ENCODE assay signal across 16 mouse cellular contexts in genomic region chr13:37875919-37876318, GRCm38 (mm10).
A peak's percentile ranks its signal among the peaks of the same experiment; 100 is the strongest.
DNase-seq lines count a peak whose midpoint lies in the region; ATAC-seq and TF ChIP-seq lines count a peak whose summit lies in the region.
"Had no signal": no experiment of that assay in that cellular context is flagged by ENCODE, and none has a peak within 500 bp of the region (broad histone marks: within the 10 kb centered on the region; RNA-seq: fewer than 3 reads in every experiment).

No protein-coding gene starts in this region.

- no peaks in the 10 kb centered on the region for H3K9me3 ChIP-seq in intestine, embryonic 16.5 days (ENCODE audit: control insufficient read depth, low read length)
- H3K9me3 ChIP-seq in intestine, postnatal 0 days (ENCODE audit: control insufficient read depth), result no peaks in the 10 kb centered on the region
- no peaks in the 10 kb centered on the region for H3K9me3 ChIP-seq in kidney, postnatal 0 days (replicated peaks; ENCODE audit: low read length)
- no peaks in the 10 kb centered on the region for H3K9me3 ChIP-seq in liver, embryonic 11.5 days (ENCODE audit: control insufficient read depth, low read length)
- H3K9me3 ChIP-seq in liver, postnatal 0 days (ENCODE audit: low read length), result no peaks in the 10 kb centered on the region
- H3K9me3 ChIP-seq: embryonic facial prominence, embryonic 12.5 days; forebrain, embryonic 12.5 days had no signal

- ATAC-seq in intestine, embryonic 16.5 days, result no peak
- no peak for ATAC-seq in intestine, postnatal 0 days
- no peak for ATAC-seq in kidney, postnatal 0 days (replicated peaks; ENCODE audit: low FRiP score, low read depth)
- no peak for ATAC-seq in liver, embryonic 11.5 days (replicated peaks; ENCODE audit: low FRiP score)
- no peak for ATAC-seq in liver, postnatal 0 days
- ATAC-seq: CD4-positive, CD25-positive, alpha-beta regulatory T cell, adult 4 months; hindbrain, embryonic 16.5 days; Patski had no signal

- no peak for TF ChIP-seq EP300 in liver, postnatal 0 days (IDR thresholded peaks at IDR 0.05; ENCODE audit: low read depth)

- WGBS in intestine, embryonic 16.5 days, result 91% methylated on average over 2 of the region's 2 CpGs
- 72% methylated on average over 2 of the region's 2 CpGs for WGBS in intestine, postnatal 0 days
- WGBS in kidney, postnatal 0 days, result 63% methylated on average over 2 of the region's 2 CpGs
- 83% methylated on average over 2 of the region's 2 CpGs for WGBS in liver, embryonic 11.5 days
- 80% methylated on average over 2 of the region's 2 CpGs for WGBS in liver, postnatal 0 days (ENCODE audit: insufficient replicate concordance)

- H3K4me2 ChIP-seq in intestine, embryonic 16.5 days (ENCODE audit: low read depth, low read length), result no peak overlapping the region
- no peak overlapping the region for H3K4me2 ChIP-seq in intestine, postnatal 0 days (replicated peaks; ENCODE audit: low read depth)
- no peak overlapping the region for H3K4me2 ChIP-seq in kidney, postnatal 0 days (ENCODE audit: low read length)
- no peak overlapping the region for H3K4me2 ChIP-seq in liver, embryonic 11.5 days
- H3K4me2 ChIP-seq in liver, postnatal 0 days (ENCODE audit: low read depth, low read length), result no peak overlapping the region
- H3K4me2 ChIP-seq: embryonic facial prominence, embryonic 12.5 days; forebrain, embryonic 12.5 days had no signal

- TF ChIP-seq CTCF in intestine, postnatal 0 days (IDR thresholded peaks at IDR 0.05; ENCODE audit: low read depth), result no peak
- TF ChIP-seq CTCF in kidney, postnatal 0 days (IDR thresholded peaks at IDR 0.05; ENCODE audit: low read depth), result no peak
- no peak for TF ChIP-seq CTCF in liver, postnatal 0 days (IDR thresholded peaks at IDR 0.05; ENCODE audit: low read depth)

- H3K36me3 ChIP-seq in intestine, embryonic 16.5 days (ENCODE audit: control insufficient read depth, insufficient read depth, low read length), result no peaks in the 10 kb centered on the region
- no peaks in the 10 kb centered on the region for H3K36me3 ChIP-seq in intestine, postnatal 0 days (ENCODE audit: control insufficient read depth, insufficient read depth)
- H3K36me3 ChIP-seq in kidney, postnatal 0 days (ENCODE audit: insufficient read depth, low read length), result no peaks in the 10 kb centered on the region
- H3K36me3 ChIP-seq in liver, embryonic 11.5 days (ENCODE audit: control insufficient read depth, insufficient read depth, low read length), result no peaks in the 10 kb centered on the region
- no peaks in the 10 kb centered on the region for H3K36me3 ChIP-seq in liver, postnatal 0 days (replicated peaks; ENCODE audit: insufficient read depth, low read length)
- H3K36me3 ChIP-seq: embryonic facial prominence, embryonic 12.5 days; forebrain, embryonic 12.5 days had no signal

- no peak overlapping the region for H3K9ac ChIP-seq in intestine, embryonic 16.5 days (ENCODE audit: low read depth, low read length)
- no peak overlapping the region for H3K9ac ChIP-seq in intestine, postnatal 0 days (ENCODE audit: low read depth, low read length)
- no peak overlapping the region for H3K9ac ChIP-seq in kidney, postnatal 0 days (ENCODE audit: low read depth, low read length)
- 0 out of 2 replicates have a peak overlapping the region, but pooled peaks have one; percentile 36 for H3K9ac ChIP-seq in liver, embryonic 11.5 days (ENCODE audit: low read depth, low read length)
- H3K9ac ChIP-seq in liver, postnatal 0 days (replicated peaks), result no peak overlapping the region
- H3K9ac ChIP-seq: embryonic facial prominence, embryonic 12.5 days; forebrain, embryonic 12.5 days had no signal

- H3K27me3 ChIP-seq in intestine, embryonic 16.5 days (replicated peaks; ENCODE audit: control insufficient read depth, insufficient read depth, low read length), result no peaks in the 10 kb centered on the region
- no peaks in the 10 kb centered on the region for H3K27me3 ChIP-seq in intestine, postnatal 0 days (replicated peaks; ENCODE audit: control insufficient read depth, insufficient read depth, low read length)
- H3K27me3 ChIP-seq in kidney, postnatal 0 days (ENCODE audit: insufficient read depth, low read length), result no peaks in the 10 kb centered on the region
- no peaks in the 10 kb centered on the region for H3K27me3 ChIP-seq in liver, embryonic 11.5 days (replicated peaks; ENCODE audit: control insufficient read depth, insufficient read depth, low read length)
- H3K27me3 ChIP-seq in liver, postnatal 0 days (ENCODE audit: insufficient read depth, low read length), result no peaks in the 10 kb centered on the region
- H3K27me3 ChIP-seq: embryonic facial prominence, embryonic 12.5 days; forebrain, embryonic 12.5 days; Patski had no signal

- H3K4me1 ChIP-seq in intestine, embryonic 16.5 days (ENCODE audit: control insufficient read depth, insufficient read depth, low read length), result peaks cover 58% of the 10 kb centered on the region
- H3K4me1 ChIP-seq in intestine, postnatal 0 days (replicated peaks; ENCODE audit: control insufficient read depth, insufficient read depth, low read length), result peaks cover 20% of the 10 kb centered on the region
- H3K4me1 ChIP-seq in kidney, postnatal 0 days (replicated peaks; ENCODE audit: insufficient read depth, low read length), result peaks cover 17% of the 10 kb centered on the region; the same call in 1 of the 2 replicates
- H3K4me1 ChIP-seq in liver, embryonic 11.5 days (replicated peaks; ENCODE audit: control insufficient read depth, insufficient read depth, low read length), result peaks cover 87% of the 10 kb centered on the region
- peaks cover 84% of the 10 kb centered on the region for H3K4me1 ChIP-seq in liver, postnatal 0 days (ENCODE audit: insufficient read depth)

- 0 out of 2 replicates have a peak overlapping the region, but pooled peaks have one; percentile 30 for H3K27ac ChIP-seq in intestine, embryonic 16.5 days (ENCODE audit: low read length)
- no peak overlapping the region for H3K27ac ChIP-seq in intestine, postnatal 0 days (ENCODE audit: low read depth, low read length)
- 0 out of 2 replicates have a peak overlapping the region, but pooled peaks have one; percentile 48 for H3K27ac ChIP-seq in kidney, postnatal 0 days
- peak overlapping the region; percentile 62; the same call in 1 of the 2 replicates for H3K27ac ChIP-seq in liver, embryonic 11.5 days (ENCODE audit: low read depth, low read length)
- H3K27ac ChIP-seq in liver, postnatal 0 days (ENCODE audit: low read depth), result peak overlapping the region; percentile 75
- H3K27ac ChIP-seq: embryonic facial prominence, embryonic 12.5 days; forebrain, embryonic 12.5 days had no signal

- H3K4me3 ChIP-seq in intestine, embryonic 16.5 days (ENCODE audit: low read length), result no peak overlapping the region
- H3K4me3 ChIP-seq in intestine, postnatal 0 days (ENCODE audit: low read depth, low read length), result no peak overlapping the region
- no peak overlapping the region for H3K4me3 ChIP-seq in kidney, postnatal 0 days (replicated peaks; ENCODE audit: low read depth, low read length)
- H3K4me3 ChIP-seq in liver, embryonic 11.5 days (ENCODE audit: low read depth, low read length), result no peak overlapping the region
- no peak overlapping the region for H3K4me3 ChIP-seq in liver, postnatal 0 days (ENCODE audit: low read depth, low read length)
- H3K4me3 ChIP-seq: embryonic facial prominence, embryonic 12.5 days; forebrain, embryonic 12.5 days had no signal

- no peak for DNase-seq in kidney, postnatal 0 days (ENCODE audit: low spot score)
- no peak for DNase-seq in kidney, postnatal 14 days
- no peak for DNase-seq in liver, embryonic 11.5 days (ENCODE audit: low spot score)
- DNase-seq in liver, postnatal 0 days, result no peak
- no peak for DNase-seq in left cerebral cortex, adult 8-10 months (ENCODE audit: low spot score in 2 of 2)
- DNase-seq: cerebellum, adult 11-12 months; cerebellum, postnatal 14 days; lung, postnatal 4 days; midbrain, embryonic 14.5 days had no signal
